Mouse (Mus musculus) midbrain, embryonic 13.5 days (tissue): ENCODE results near the gene Ptpn13. TPM values are rescaled to one million over a fixed set of nuclear protein-coding genes. Genes with fewer than 3 reads are reported as not detected.

Source experiments
- ATAC-seq: fragments of 200-750 bp; cut with Nextera tagmentation; 2 replicates; pipeline ENCODE4 v1.8.0; 2017; ENCODE audit warnings: mild to moderate bottlenecking, moderate TSS enrichment, moderate library complexity
- H3K27ac ChIP-seq: fragments of 300-500 bp; sonication (generic); 2 replicates; pipeline ENCODE4 v1.5.1; 2015; ENCODE audit warnings: inconsistent platforms, mild to moderate bottlenecking, moderate library complexity
- H3K27me3 ChIP-seq: fragments of 300-500 bp; sonication (generic); 2 replicates; pipeline ENCODE4 v1.6.1; 2015; ENCODE audit warnings: mild to moderate bottlenecking, inconsistent platforms
- H3K36me3 ChIP-seq: fragments of 300-500 bp; sonication (generic); 2 replicates; pipeline ENCODE4 v1.6.1; 2015; ENCODE audit warnings: mild to moderate bottlenecking, inconsistent platforms
- H3K4me1 ChIP-seq: fragments of 300-500 bp; sonication (generic); replicated peaks from 2 replicates; pipeline ENCODE4 v1.6.1; 2015; ENCODE audit warnings: inconsistent platforms
- H3K4me2 ChIP-seq: fragments of 300-500 bp; sonication (generic); replicated peaks from 2 replicates; pipeline ENCODE4 v1.6.1; 2015; ENCODE audit warnings: moderate library complexity, mild to moderate bottlenecking, inconsistent platforms
- H3K4me3 ChIP-seq: fragments of 300-500 bp; sonication (generic); replicated peaks from 2 replicates; pipeline ENCODE4 v1.5.1; 2015; ENCODE audit warnings: mild to moderate bottlenecking, inconsistent platforms
- H3K9ac ChIP-seq: fragments of 300-500 bp; sonication (generic); replicated peaks from 2 replicates; pipeline ENCODE4 v1.6.1; 2015; ENCODE audit warnings: mild to moderate bottlenecking, inconsistent platforms
- H3K9me3 ChIP-seq: fragments of 300-500 bp; sonication (generic); 2 replicates; pipeline ENCODE4 v1.6.1; 2016; ENCODE audit warnings: mild to moderate bottlenecking, inconsistent platforms
- WGBS: fragments of 180-500 bp; shearing (Covaris S2); methylation state at CpG from one replicate; pipeline ENCODE4 v1.1.7; 2015; 5-methylcytosine and 5-hydroxymethylcytosine counted together
- polyA plus RNA-seq: library from polyadenylated mRNA; unstranded; fragments of >200 nt; fragmentation: Nextera tagmentation; extraction: Ambion mirVana; gene quantifications from 2 replicates; pipeline ENCODE4 v1.2.1, GENCODE M21; 2015

The Ptpn13 gene
- polyA plus RNA-seq, 1 experiment from 2014 or later, result 8.7 TPM

DNA sequence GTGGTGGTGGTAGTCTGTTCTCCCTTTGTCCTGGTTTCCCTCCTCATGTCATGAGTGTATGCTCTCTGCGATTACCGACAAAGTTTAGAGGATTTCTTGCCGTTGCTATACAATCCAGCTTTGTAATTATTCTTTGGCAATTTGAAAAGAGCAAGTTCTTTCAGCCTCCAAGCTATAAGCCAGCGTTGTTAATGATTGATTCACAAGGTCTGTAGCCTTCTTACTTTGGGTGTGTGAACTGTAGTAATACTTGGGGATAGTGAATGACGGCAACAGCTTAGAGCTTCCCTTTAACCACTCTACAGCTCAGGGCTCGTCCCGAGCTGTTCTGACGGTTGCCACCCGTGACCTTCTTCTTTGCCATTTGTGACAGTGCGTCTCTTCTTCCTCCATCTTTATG is 39.8 kb downstream of the Ptpn13 start:
- Histone ChIP-seq H3K4me2 (no peak overlapping the region), H3K4me3 (no peak overlapping the region), H3K4me1 (no peaks in the 10 kb centered on the region; the same call in 1 of the 2 replicates), H3K36me3 (no peaks in the 10 kb centered on the region), H3K27ac (no peak overlapping the region), H3K9ac (no peak overlapping the region), H3K27me3 (no peaks in the 10 kb centered on the region), H3K9me3 (no peaks in the 10 kb centered on the region)
- 80% methylated on average over 10 of the region's 10 CpGs for WGBS
- ATAC-seq, result no peak

DNA sequence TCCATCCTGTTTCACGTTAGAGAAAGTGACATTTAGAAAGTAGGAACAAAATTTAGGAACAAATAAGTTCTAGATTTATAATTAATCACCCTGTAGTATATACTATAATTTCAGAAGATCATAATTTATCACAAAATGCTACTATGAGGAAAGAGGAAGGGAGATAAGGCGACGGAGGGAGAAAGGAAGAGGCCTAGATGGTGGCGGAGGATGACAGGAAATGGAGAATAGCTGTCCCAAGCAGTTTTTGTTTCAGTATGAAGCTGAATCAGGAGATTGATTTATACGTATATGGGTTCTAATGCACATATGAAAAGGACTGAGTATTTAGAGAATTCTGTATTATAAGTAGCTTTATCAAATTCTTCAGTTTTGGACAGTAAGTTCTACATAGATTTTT is 47.7 kb downstream of the Ptpn13 start:
- Histone ChIP-seq H3K4me1 (no peaks in the 10 kb centered on the region), H3K27me3 (no peaks in the 10 kb centered on the region), H3K9ac (no peak overlapping the region), H3K4me3 (no peak overlapping the region), H3K36me3 (no peaks in the 10 kb centered on the region), H3K4me2 (no peak overlapping the region), H3K27ac (no peak overlapping the region), H3K9me3 (no peaks in the 10 kb centered on the region)
- ATAC-seq, result no peak
- WGBS, result 95% methylated on average over 5 of the region's 5 CpGs

DNA sequence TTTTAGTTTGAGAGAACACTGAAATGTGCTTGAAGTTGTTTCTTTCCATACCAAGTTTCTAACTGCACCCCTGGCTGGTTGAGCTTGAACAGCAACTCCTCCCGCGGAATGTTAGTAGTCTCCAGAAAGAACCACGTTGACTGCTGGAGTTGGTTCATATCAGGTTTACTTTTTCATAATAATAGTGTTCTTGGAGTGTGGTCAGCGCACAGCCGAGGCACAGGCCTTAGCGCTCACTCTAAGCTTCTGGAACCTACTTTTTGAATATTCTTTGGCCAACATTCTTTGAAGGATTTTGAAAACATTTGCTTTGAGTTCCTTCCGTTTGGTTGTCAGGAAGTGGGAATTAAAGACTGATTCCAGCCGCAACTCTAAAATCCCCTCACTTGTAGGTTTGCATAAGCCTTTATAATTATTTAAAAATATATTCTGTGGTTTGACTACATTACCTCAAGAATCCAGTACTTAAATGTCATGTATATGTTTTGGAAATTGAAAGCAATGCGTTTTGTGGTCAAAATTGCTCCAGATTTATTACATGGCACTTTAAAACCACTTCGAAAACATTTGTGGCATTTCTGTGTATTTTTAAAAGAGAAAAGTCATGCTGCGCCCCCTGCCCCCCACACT is 48.6 kb downstream of the Ptpn13 start:
- Histone ChIP-seq H3K9me3 (no peaks in the 10 kb centered on the region), H3K36me3 (no peaks in the 10 kb centered on the region), H3K9ac (no peak overlapping the region), H3K27me3 (no peaks in the 10 kb centered on the region), H3K4me2 (no peak overlapping the region), H3K27ac (no peak overlapping the region), H3K4me1 (no peaks in the 10 kb centered on the region), H3K4me3 (no peak overlapping the region)
- no peak for ATAC-seq
- WGBS, result 92% methylated on average over 11 of the region's 11 CpGs

DNA sequence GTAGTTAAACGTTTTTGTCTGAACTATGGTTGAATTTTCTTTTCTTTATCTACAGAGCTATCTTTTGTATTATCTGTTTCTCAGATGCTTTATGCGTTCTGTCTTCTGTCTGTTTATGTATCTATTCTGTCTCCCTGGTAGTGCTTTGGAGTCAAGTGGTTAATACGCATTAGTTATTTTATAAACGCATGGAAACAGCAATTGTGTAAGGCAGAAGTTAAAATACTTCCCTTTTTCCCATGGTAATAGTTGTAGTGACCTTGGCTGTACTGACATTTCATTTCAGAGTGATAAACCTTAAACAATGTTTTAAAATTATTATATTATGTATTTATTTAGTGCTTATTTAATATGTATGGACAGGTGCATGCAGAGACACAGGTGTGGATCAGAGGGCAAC is 49.3 kb downstream of the Ptpn13 start:
- 87% methylated on average over 4 of the region's 4 CpGs for WGBS
- no peak overlapping the region for H3K4me2 ChIP-seq
- H3K4me3 ChIP-seq, result no peak overlapping the region
- H3K9me3 ChIP-seq, result no peaks in the 10 kb centered on the region
- ATAC-seq, result no peak
- H3K36me3 ChIP-seq, result no peaks in the 10 kb centered on the region
- H3K27me3 ChIP-seq, result no peaks in the 10 kb centered on the region
- no peaks in the 10 kb centered on the region for H3K4me1 ChIP-seq
- H3K9ac ChIP-seq, result no peak overlapping the region
- H3K27ac ChIP-seq, result no peak overlapping the region

DNA sequence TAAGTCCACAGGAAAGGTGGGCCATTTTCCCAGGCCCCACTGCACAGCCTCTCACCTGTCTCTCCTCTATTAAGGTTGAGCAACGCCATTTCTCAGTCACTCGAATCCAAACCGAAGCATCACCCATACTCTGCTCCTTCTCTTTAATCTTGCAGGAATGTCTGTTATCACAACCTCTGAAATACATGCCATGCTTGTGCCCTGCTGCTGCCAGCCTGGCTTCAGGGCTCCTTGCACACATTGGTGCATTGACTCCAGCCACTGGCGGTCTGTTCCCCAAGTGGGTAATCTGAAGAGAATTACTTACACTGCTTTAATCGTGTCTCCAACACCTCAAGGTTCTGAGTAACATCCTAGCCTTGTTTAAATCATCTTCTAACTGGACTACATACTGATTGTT is 50.5 kb downstream of the Ptpn13 start:
- no peak for ATAC-seq
- Histone ChIP-seq H3K9me3 (peaks cover 3% of the 10 kb centered on the region; the same call in 1 of the 2 replicates), H3K4me1 (no peaks in the 10 kb centered on the region), H3K36me3 (no peaks in the 10 kb centered on the region), H3K4me2 (no peak overlapping the region), H3K9ac (no peak overlapping the region), H3K27ac (no peak overlapping the region), H3K4me3 (no peak overlapping the region), H3K27me3 (no peaks in the 10 kb centered on the region)
- 93% methylated on average over 5 of the region's 5 CpGs for whole genome bisulfite sequencing

DNA sequence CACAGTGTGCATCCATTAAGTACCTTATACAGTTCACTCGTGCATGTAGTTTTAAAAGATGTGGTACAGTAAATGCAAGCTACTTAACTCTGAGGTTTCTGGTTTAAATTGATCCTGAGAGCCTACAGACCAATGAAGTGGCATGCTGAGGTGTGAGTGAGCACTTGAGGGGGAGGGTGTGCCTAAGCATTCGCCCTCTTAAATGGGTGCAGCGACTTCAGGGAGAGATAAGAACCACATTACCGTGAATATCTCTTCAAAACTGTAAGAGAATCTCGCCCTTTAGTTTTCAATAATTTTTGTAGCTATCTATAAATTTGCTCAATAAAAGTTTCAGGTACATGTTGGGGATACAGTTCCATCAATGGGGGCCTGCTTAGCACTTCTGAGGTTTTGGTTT is 54.5 kb downstream of the Ptpn13 start:
- Histone ChIP-seq H3K27me3 (no peaks in the 10 kb centered on the region), H3K27ac (no peak overlapping the region), H3K9ac (no peak overlapping the region), H3K36me3 (no peaks in the 10 kb centered on the region), H3K4me3 (no peak overlapping the region), H3K9me3 (peaks cover 3% of the 10 kb centered on the region; the same call in 1 of the 2 replicates), H3K4me2 (no peak overlapping the region), H3K4me1 (no peaks in the 10 kb centered on the region)
- 96% methylated on average over 5 of the region's 5 CpGs for WGBS
- ATAC-seq, result no peak

DNA sequence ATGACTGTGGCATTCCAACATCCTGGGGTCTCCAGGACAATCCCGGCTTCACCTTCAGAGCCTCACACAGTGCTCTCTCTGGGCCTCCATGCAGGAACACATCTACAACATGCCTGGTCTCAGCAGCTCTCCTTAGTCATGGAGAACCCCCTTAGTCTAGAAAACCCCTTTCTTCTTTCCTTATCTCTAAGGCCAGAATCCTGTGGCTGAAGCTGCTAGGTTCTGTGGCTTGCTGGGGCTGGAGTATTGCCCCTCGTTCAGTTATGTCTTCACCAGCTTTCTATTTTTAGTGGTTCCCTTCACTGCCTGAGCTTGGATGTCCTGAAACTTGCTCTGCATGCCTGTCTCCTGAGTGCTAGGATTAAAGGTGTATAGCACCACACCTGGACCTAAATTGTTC is 56.2 kb downstream of the Ptpn13 start:
- H3K9ac ChIP-seq, result no peak overlapping the region
- H3K27ac ChIP-seq, result no peak overlapping the region
- H3K9me3 ChIP-seq, result peaks cover 3% of the 10 kb centered on the region; the same call in 1 of the 2 replicates
- H3K4me2 ChIP-seq, result no peak overlapping the region
- WGBS, result 96% methylated on average over 2 of the region's 2 CpGs
- no peaks in the 10 kb centered on the region for H3K27me3 ChIP-seq
- no peak for ATAC-seq
- no peaks in the 10 kb centered on the region for H3K36me3 ChIP-seq
- no peak overlapping the region for H3K4me3 ChIP-seq
- H3K4me1 ChIP-seq, result no peaks in the 10 kb centered on the region

DNA sequence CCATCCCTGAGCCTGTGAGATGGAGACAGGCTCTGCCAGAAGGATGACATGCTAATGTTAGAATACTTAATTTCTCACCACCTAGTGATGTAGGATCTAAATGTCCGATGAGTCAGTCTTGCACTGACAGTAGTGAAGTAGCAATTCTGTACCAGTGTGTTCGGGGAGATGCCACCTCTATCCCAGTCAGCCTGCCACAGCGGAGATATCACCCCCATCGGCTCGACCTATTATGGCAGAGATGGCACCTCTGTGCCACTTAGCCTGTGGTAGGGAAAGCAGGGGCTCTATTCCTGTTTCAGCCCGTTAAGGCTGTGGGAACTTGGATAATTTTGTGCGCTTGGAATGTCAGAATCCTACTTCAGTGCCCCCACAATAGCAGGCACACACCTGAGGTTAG is 62.0 kb downstream of the Ptpn13 start:
- H3K36me3 ChIP-seq, result no peaks in the 10 kb centered on the region
- no peak overlapping the region for H3K27ac ChIP-seq
- no peaks in the 10 kb centered on the region for H3K4me1 ChIP-seq
- H3K4me2 ChIP-seq, result no peak overlapping the region
- no peaks in the 10 kb centered on the region for H3K9me3 ChIP-seq
- no peak overlapping the region for H3K4me3 ChIP-seq
- ATAC-seq, result no peak
- no peak overlapping the region for H3K9ac ChIP-seq
- H3K27me3 ChIP-seq, result no peaks in the 10 kb centered on the region
- 93% methylated on average over 7 of the region's 7 CpGs for WGBS

DNA sequence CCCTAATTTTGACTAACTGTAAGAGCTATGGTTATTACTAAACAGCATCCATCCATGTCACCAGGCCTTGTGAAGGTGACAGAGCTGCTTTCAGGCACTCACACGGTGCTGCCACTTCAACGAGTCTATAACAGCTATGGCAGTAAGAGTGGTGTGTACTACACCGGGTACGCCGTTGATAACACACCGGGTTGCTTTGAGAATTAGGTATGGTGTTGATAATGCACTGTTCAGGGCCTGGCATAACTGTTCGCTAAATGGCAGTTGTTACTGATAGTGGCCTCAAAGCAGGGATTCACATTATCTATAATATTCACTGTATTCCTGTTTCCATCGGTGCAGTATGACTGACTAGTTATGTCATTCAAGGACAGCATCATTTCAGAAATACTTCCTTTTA is 66.0 kb downstream of the Ptpn13 start:
- H3K27ac ChIP-seq, result no peak overlapping the region
- ATAC-seq, result no peak
- H3K4me3 ChIP-seq, result no peak overlapping the region
- 92% methylated on average over 8 of the region's 8 CpGs for WGBS
- no peaks in the 10 kb centered on the region for H3K36me3 ChIP-seq
- H3K4me2 ChIP-seq, result no peak overlapping the region
- no peaks in the 10 kb centered on the region for H3K4me1 ChIP-seq
- no peaks in the 10 kb centered on the region for H3K9me3 ChIP-seq
- H3K9ac ChIP-seq, result no peak overlapping the region
- no peaks in the 10 kb centered on the region for H3K27me3 ChIP-seq

DNA sequence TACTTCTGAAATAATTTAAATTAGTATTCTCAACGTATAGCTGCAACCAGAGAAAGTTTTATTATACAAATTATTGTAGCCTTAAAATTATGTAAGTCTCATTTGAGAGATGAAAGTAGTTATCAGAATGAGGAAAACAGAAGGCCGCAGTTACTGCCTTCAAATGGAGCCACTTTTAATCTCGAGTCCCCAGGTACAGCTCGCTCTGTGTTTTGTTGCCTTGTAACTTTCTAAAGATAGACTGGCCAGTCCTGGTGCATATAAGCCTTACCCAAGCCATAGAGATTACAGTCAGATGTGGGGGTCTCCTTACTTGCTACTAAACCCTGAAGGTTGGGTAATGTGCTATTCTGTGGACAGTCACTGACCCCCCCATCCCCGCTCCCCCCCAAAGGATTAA is 66.8 kb downstream of the Ptpn13 start:
- ATAC-seq, result no peak
- Histone ChIP-seq H3K4me3 (no peak overlapping the region), H3K9me3 (no peaks in the 10 kb centered on the region), H3K36me3 (no peaks in the 10 kb centered on the region), H3K27ac (no peak overlapping the region), H3K4me2 (no peak overlapping the region), H3K4me1 (no peaks in the 10 kb centered on the region), H3K27me3 (no peaks in the 10 kb centered on the region), H3K9ac (no peak overlapping the region)
- WGBS, result 96% methylated on average over 5 of the region's 5 CpGs

DNA sequence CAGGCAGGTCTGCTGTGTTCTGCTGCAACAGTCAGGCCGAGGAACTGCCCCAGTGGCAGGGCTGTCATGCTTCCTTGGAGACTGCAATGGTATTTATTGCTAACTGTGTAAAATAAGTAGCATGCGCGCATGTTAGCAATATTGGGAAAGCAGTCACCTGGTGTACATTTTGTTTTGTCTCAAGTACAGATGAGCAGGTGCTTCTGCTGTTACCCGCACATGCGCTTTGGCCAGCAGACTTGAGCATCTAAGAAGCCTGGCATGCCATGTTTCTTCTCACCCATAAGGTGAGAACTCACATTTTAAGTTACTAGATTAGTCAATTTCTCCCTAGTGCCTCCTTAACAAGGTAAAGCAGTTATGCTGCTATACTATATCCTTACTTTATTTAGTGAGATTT is 72.1 kb downstream of the Ptpn13 start:
- WGBS, result 88% methylated on average over 5 of the region's 5 CpGs

DNA sequence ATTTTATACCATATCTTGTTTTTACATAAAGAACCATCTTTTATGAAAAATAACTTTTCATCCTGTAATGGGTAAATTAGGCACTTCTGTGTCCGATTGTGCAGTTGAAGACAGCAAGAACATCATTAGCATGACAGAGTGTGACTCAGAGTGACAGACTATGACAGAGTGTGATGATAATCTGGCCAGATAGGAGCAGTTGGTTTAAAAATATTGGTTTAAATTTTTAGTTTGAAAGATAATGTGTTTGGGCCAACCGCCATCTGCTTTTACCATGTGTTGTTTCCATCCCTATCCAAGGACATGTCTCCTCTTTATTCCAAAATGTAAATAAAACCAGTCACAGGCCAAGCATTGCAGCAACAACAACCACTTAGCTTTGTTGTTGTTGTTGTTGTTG is 72.5 kb downstream of the Ptpn13 start:
- no peak overlapping the region for H3K27ac ChIP-seq
- ATAC-seq, result no peak
- no peak overlapping the region for H3K4me2 ChIP-seq
- H3K36me3 ChIP-seq, result 0 out of 2 replicates have a peak, but pooled peaks cover 3% of the 10 kb centered on the region
- no peak overlapping the region for H3K9ac ChIP-seq
- H3K4me3 ChIP-seq, result no peak overlapping the region
- no peaks in the 10 kb centered on the region for H3K9me3 ChIP-seq
- WGBS, result 87% methylated on average over 2 of the region's 2 CpGs
- H3K4me1 ChIP-seq, result no peaks in the 10 kb centered on the region
- H3K27me3 ChIP-seq, result no peaks in the 10 kb centered on the region

More for the DNA sequence above, 72.1 kb downstream of the Ptpn13 start:
- Histone ChIP-seq H3K36me3 (0 out of 2 replicates have a peak, but pooled peaks cover 3% of the 10 kb centered on the region), H3K27me3 (no peaks in the 10 kb centered on the region), H3K9me3 (no peaks in the 10 kb centered on the region), H3K9ac (no peak overlapping the region), H3K27ac (no peak overlapping the region), H3K4me3 (no peak overlapping the region), H3K4me2 (no peak overlapping the region), H3K4me1 (no peaks in the 10 kb centered on the region)
- no peak for ATAC-seq

DNA sequence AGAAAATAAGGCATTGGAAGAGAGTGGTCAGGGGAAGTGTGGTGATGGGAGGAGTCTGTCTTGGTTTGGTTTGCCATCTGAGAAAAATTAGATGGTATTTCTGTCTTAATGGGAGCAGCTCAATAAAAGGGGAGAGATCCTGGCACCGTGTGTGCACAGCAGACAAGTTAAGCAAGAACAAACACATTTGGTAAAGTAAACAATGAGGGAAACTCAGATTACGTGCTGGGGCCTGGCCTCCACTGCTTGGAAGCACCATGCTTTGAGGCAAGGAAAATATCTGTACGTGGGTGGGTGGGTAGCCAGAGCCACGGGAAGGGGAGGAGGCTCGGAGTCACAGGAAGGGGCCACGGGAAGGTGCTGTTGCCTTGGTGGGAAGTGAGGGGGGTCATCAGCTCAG is 74.3 kb downstream of the Ptpn13 start:
- Histone ChIP-seq H3K4me2 (no peak overlapping the region), H3K4me3 (no peak overlapping the region), H3K27me3 (no peaks in the 10 kb centered on the region), H3K9ac (no peak overlapping the region), H3K4me1 (no peaks in the 10 kb centered on the region), H3K27ac (no peak overlapping the region), H3K36me3 (0 out of 2 replicates have a peak, but pooled peaks cover 3% of the 10 kb centered on the region), H3K9me3 (no peaks in the 10 kb centered on the region)
- WGBS, result 73% methylated on average over 6 of the region's 6 CpGs
- ATAC-seq, result no peak
